Mouse (Mus musculus) neural tube, embryonic 10.5 days (tissue): ENCODE results near the gene Hnrnpm.
A peak's percentile ranks its signal among the peaks of the same experiment; 100 is the strongest.
"Not testable (repeated sequence)": the region's sequence is repeated elsewhere in the genome, so short reads cannot be mapped to it uniquely, and the experiment has no call there.

Experiments used
- DNase-seq: peaks from one replicate; pipeline ENCODE4 v3.0.0-alpha.2; 2017; ENCODE audit warnings: low spot score; ENCODE audit errors: extremely low spot score

The Hnrnpm gene

GRCm38 (mm10) chr17:33686760-33687159 is at the start of gene Hnrnpm:
Hnrnpm (minus strand) TSS chr17:33686860.
- DNase-seq = no peak

- DNase-seq = not testable (repeated sequence)
Observed at GRCm38 (mm10) chr17:33733526-33733925, 46.9 kb upstream of the Hnrnpm start.

- DNase-seq = not testable (repeated sequence)
Observed at GRCm38 (mm10) chr17:33732556-33733083, 46.0 kb upstream of the Hnrnpm start.

- no peak for DNase-seq
Observed at GRCm38 (mm10) chr17:33729215-33729614, 42.6 kb upstream of the Hnrnpm start.

- no peak for DNase-seq
Observed at GRCm38 (mm10) chr17:33728396-33728795, 41.7 kb upstream of the Hnrnpm start.

GRCm38 (mm10) chr17:33719736-33720378 is 33.2 kb upstream of the Hnrnpm start:
- DNase-seq = no peak

GRCm38 (mm10) chr17:33718944-33719725 is 32.5 kb upstream of the Hnrnpm start:
- no peak for DNase-seq

- peak; percentile 94 for DNase-seq
Observed at GRCm38 (mm10) chr17:33718384-33718881, 31.8 kb upstream of the Hnrnpm start, which contains the start of gene March2. March2 (minus strand) TSS chr17:33718670.

GRCm38 (mm10) chr17:33717982-33718381 is 31.3 kb upstream of the Hnrnpm start:
- no peak for DNase-seq

GRCm38 (mm10) chr17:33717246-33717645 is 30.6 kb upstream of the Hnrnpm start:
- no peak for DNase-seq

GRCm38 (mm10) chr17:33714779-33715178 is 28.1 kb upstream of the Hnrnpm start:
- DNase-seq = no peak

GRCm38 (mm10) chr17:33713271-33713670 is 26.6 kb upstream of the Hnrnpm start:
- DNase-seq = no peak

- no peak for DNase-seq
Observed at GRCm38 (mm10) chr17:33709834-33710233, 23.2 kb upstream of the Hnrnpm start.

GRCm38 (mm10) chr17:33703091-33703490 is 16.4 kb upstream of the Hnrnpm start:
- DNase-seq = no peak

GRCm38 (mm10) chr17:33702178-33702577 is 15.5 kb upstream of the Hnrnpm start:
- no peak for DNase-seq

GRCm38 (mm10) chr17:33695471-33695870 is 8.8 kb upstream of the Hnrnpm start:
- no peak for DNase-seq

GRCm38 (mm10) chr17:33685249-33685653 is 1.4 kb downstream of the Hnrnpm start:
- peak; percentile 94 for DNase-seq

GRCm38 (mm10) chr17:33684671-33685231 is 1.9 kb downstream of the Hnrnpm start:
- no peak for DNase-seq

- no peak for DNase-seq
Observed at GRCm38 (mm10) chr17:33681767-33682166, 4.9 kb downstream of the Hnrnpm start.

- DNase-seq = no peak
Observed at GRCm38 (mm10) chr17:33678771-33679170, 7.9 kb downstream of the Hnrnpm start.

GRCm38 (mm10) chr17:33676086-33676485 is 10.6 kb downstream of the Hnrnpm start:
- no peak for DNase-seq

- DNase-seq = no peak
Observed at GRCm38 (mm10) chr17:33675452-33675851, 11.2 kb downstream of the Hnrnpm start.
